Mouse (Mus musculus): ENCODE measurements at regions not wholly inside any gene's neighbourhood (a gene's known extent, or its start where the extent isn't known, plus 50 kb on each side); places are given as distances from the start of the nearest gene placed in this dataset.

DNA sequence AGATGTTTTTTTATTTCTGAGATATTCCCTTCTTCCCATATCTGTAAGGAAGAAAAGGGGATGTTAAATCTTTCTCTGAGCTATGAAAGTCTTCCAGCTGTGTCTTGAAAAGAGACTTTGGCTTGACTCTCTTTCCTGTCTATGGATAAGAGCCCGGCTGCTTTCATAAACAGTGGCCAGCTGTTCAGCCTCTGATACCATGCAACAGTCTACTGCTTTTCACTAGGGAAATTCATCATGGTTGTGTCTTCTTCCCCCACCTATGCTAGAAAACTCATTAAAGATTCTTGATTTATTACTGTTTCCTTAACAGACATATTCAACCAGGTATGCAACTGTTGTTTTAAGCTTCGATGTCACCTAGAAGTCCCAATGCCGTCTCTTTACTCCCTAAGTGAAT, 213.8 kb upstream of the Ferd3l start:
- no peak for DNase-seq (ENCODE audit: low spot score)

DNA sequence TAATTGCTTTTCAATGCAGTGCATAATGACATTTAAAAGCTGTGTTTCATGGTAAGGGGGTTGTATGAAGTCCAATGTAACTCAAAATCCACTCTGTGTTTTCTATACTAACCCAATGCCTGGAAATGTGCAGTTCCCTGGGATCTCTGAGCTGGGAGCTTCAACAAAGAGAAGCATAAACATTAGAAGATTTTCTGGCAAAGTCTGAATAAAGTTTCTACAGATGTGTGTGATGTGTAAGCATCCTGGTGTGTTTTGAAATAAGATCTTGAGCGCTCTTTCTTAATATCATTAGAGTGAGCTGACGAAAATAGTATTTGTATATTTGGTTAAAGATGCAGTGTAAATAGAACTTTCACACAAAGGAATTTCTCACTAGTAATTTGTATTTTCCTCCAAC, 212.2 kb upstream of the Ferd3l start:
- DNase-seq (ENCODE audit: low spot score), result no peak

DNA sequence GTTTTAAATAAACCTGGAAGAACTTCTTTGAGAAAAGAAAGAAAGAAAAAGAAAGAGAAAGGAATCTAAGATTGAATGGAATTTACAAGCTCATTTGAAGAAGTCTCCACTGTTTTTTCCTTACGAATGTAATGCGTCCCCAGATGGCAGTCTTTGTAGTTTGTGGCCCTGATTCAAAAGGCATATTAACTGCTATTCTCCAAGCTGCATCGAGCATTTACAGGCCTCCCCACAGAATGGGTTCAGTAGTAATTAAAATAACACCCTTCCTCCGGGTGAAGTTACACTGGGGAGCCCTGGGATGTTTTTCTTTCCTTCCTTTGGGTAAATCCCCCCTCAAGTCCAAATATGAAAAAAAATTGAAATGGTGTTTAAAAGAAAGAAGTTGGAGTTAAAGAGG, 211.2 kb upstream of the Ferd3l start:
- no peak for DNase-seq (ENCODE audit: low spot score)

DNA sequence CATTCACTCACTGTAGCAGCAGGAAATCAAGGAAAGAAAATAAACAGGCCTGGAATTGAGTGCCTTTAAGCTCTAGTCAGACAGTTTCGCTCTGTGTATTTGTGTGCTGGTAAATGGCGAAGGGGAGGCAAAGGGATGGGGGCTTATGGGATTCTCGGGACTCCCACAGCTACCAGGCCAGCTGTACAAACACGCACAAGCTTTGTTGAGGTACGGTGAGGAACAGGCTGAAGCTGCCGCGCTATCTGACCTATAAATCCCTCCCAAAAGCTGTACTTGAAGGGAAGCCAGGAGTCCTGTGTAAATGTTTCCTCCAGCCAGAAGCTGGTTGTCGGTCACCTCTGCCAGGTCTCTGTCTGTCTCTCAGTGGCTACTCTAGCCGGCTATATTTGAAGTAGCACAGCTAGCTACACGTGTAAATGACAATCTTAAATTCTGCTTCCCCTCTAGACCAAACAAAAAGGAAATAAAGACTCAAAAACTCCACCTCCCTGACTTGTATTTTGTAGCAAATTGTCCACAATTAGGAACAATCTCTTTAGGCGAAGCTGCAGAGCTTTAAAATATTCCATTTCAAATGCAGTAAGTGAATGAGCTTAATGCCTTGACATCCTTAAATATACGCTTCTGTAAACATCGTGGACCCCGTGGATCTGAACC, 210.5 kb upstream of the Ferd3l start:
- DNase-seq (ENCODE audit: low spot score), result peak; percentile 79

DNA sequence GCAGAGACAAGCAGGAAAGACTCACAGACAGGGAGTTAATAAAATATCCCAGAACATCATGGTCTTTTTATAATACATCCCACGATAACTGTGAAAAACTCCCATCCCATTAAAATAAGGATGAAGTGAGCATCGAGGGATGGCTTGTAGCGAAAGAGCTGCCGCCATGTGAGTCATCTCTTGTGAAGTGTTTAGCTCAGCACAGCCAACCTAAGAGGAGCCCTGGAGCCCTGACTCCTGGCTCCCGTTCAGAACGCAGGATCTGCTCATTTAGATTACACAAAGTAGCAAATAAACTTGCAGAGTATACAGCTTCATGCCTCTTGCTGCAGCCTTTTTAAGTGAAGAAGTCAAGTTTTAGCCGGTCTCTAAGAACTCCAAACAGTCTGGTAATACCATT, 209.2 kb upstream of the Ferd3l start:
- no peak for DNase-seq (ENCODE audit: low spot score)

DNA sequence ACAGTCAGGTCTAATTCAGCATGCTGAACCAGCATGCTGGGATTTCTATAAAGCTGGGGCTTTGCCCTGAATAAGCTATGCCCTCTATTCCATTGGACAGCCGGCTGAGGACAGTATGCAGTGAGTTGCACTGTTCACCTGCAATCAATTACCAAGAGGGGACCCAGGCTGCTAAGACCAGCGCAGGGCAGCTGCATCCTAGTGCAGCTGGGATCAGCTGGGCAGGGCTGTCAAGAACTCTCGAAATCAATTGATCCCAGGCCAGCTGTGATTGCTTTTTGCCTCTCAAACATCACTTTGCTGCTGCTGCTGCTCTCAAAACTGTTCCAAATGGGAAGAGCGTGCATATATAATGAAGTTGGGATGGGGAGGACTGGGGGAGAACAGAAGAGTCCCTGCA, 196.3 kb upstream of the Ferd3l start:
- peak; percentile 75 for DNase-seq (ENCODE audit: low spot score)

DNA sequence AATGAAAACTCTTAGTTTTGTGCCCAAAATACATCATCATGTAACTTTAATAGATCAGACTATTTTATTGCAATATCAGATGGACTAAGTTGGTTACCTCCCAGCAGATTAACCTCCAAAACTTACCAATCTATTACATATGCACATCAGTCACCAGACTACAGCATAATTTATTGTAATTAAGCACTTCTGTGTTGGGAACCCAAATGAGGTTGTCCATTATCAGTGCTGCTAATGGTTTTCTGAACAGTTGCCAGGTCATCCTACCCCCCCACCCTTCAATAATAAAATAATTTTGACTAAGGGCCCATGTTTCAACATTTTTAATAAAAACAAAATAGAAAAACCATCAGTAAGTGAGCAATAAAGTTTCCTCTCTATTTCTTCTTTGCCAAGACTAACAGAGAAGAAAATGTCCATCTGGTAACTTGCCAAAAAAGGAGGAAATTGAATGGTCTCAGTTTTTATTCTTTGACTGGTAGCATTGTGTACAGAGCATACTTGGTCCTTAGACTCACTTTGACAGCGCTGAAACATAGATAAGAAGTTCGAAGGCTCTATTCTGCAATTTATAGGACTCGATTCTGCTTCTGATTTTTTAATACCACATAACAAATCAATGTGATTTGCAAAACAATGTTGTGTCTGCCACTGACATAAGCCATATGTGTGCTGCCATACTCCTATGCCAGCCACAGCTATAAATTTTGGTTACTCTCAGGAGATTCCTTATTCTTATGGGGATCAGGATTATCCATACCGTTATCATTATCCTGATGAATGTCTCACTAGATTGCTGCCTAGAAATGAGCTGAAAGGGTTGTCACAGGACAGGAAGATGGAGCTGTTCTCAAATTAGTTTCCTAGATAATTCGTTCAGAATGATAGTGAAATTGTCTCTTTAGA, 152.4 kb upstream of the Ferd3l start:
- DNase-seq (ENCODE audit: low spot score), result no peak

DNA sequence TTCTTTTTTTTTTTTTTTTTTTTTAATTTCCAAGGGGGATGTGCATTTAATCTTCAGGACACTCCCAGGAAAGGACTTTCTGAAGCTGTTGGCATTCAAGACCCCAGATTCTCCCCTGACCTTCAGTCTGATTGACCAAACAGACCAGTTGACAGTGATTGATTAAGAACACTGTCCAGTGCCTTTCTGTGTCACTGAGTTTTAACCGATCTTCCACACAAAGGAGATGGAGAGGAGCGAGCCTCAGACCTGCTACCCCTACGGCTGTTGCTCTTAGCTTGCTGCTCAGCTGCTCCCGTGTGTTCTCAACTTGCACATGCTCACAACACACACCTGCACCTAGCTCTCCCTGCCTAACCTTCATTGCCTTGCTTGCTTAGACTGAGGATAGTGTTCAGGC, 149.7 kb upstream of the Ferd3l start:
- DNase-seq (ENCODE audit: low spot score), result peak; percentile 31

DNA sequence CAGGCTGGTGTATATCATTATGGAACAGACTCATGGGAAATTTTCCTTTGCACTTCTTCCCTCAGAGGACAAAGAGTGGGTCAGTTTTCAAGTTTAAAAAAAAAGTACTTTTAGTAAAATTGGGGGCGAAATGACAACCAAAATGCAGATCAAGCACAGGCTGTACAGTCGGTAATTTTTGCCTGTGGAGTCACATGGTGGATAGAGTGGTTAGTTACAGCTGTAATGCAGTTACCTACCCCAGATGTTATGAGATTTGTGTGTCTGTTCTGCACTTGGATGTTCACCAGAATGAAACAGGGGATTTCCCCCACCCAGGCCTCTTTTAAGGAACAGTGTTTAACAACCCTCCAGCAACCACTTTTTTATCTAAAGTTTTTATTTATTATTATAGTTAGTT, 148.3 kb upstream of the Ferd3l start:
- DNase-seq (ENCODE audit: low spot score), result no peak

DNA sequence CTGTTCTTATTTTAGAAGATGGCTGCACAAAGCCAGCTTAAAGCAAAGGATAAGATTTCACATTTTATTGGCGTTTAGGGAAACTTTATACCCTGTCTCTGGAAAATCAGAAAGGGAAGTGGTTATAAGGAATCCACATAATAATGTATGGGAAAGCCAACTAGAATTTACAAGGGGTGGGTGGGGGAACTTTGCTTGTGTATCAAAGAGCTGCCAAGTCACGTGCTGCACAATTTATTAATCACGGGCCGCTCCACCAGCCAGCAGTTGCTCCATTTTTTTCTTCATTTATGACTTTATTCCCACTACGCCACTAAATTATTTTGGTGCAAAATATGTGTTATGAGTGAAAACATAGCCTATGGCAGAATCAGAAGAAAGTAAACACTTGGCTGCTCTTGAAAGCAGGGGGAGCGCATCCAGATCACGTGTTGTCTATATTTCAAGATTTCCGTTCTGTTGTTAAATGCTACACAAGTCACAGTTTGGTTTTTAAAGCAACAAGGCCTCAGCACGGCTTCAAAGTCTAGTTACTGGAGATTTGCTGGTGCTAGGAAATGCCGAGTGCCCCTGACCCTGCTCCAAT, 123.9 kb upstream of the Ferd3l start:
- DNase-seq (ENCODE audit: low spot score), result no peak

DNA sequence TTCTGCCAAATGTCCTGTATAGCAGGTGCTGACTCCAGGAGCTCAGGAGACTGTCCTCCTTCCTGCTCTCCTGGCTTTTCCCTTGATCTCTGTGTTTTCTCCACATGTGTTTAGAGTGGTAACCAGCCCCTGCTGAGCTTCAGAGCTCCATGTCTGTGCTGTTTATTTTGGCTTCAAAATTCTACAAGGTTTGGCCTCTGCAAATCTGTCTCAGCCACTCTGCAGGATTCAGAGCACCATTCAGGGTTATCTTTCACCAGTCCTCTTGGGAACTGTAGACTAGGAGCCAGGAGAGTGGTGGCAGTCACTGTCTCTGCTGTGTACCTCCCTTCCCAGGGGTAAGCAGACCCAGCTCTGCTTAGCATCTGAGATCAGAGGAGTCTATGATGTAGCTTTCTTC, 102.7 kb upstream of the Ferd3l start:
- no peak for DNase-seq (ENCODE audit: low spot score)

DNA sequence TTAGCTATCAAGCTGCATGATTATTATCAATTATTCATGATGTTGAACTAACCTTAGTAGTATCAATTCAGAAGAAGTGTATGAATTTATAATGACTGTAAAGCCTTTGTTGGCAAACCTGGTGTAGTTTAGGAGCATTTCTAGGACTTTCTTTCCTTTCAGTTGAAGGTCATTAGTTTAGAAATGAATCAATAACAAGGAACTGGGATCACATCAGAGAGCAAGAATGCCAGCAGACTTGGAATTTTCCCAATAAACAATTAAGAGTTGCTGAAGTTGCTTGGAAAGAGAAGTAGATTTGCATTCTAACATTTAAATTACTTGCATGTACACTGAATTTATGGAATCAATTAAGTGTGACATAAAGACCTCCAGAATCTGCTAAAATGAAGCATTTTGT, 79.1 kb upstream of the Ferd3l start:
- DNase-seq (ENCODE audit: low spot score), result no peak

DNA sequence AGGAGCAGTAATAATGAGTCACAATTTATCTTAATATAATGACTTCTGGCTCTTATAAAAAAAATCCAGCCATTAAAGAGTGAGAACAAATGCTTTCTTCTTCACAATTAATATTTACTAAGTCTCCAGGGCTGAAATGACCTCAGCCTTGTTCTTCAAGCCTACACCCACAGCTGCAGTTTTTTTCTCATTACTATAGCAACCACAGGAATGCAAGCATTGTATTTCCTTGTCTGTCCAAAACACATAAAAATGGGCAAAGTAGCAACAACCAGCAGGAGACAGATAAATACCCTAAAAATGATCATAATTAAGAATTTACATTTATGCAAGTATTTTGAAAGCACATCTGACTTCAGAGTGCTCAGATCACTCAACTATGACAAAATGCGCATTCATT, 76.5 kb upstream of the Ferd3l start:
- DNase-seq (ENCODE audit: low spot score), result peak; percentile 72
